Mouse (Mus musculus) stomach, postnatal 0 days (tissue): Measurements from ENCODE around the gene Duox2. TPM values are rescaled to one million over a fixed set of nuclear protein-coding genes. Genes with fewer than 3 reads are reported as not detected.

Experiments used
- ATAC-seq: fragments of 200-750 bp; cut with Nextera tagmentation; 2 replicates; pipeline ENCODE4 v1.8.0; 2017; ENCODE audit not compliant: low FRiP score, low TSS enrichment
- DNase-seq: peaks from one replicate; pipeline ENCODE4 v3.0.0-alpha.2; 2016; ENCODE audit warnings: low spot score
- H3K27ac ChIP-seq: fragments of 300-500 bp; sonication (generic); replicated peaks from 2 replicates; pipeline ENCODE4 v1.5.1; 2014; ENCODE audit warnings: mild to moderate bottlenecking, control low read depth
- H3K27me3 ChIP-seq: fragments of 300-500 bp; sonication (generic); 2 replicates; pipeline ENCODE4 v1.6.1; 2014; ENCODE audit warnings: low read length; ENCODE audit not compliant: control insufficient read depth, insufficient read depth
- H3K36me3 ChIP-seq: fragments of 300-500 bp; sonication (generic); 2 replicates; pipeline ENCODE4 v1.6.1; 2014; ENCODE audit warnings: low read length, mixed read lengths; ENCODE audit not compliant: control insufficient read depth, insufficient read depth
- H3K4me1 ChIP-seq: fragments of 300-500 bp; sonication (generic); replicated peaks from 2 replicates; pipeline ENCODE4 v1.6.1; 2014; ENCODE audit warnings: antibody characterized with exemption; ENCODE audit not compliant: control insufficient read depth, insufficient read depth
- H3K4me2 ChIP-seq: fragments of 300-500 bp; sonication (generic); replicated peaks from 2 replicates; pipeline ENCODE4 v1.6.1; 2014; ENCODE audit warnings: low read depth, mild to moderate bottlenecking, control low read depth, moderate library complexity
- H3K4me3 ChIP-seq: fragments of 300-500 bp; sonication (generic); 2 replicates; pipeline ENCODE4 v1.5.1; 2014; ENCODE audit warnings: low read depth, low read length, control low read depth
- H3K9ac ChIP-seq: fragments of 300-500 bp; sonication (generic); 2 replicates; pipeline ENCODE4 v1.6.1; 2014; ENCODE audit warnings: mild to moderate bottlenecking, low read length, control low read depth, mixed read lengths
- H3K9me3 ChIP-seq: fragments of 300-500 bp; sonication (generic); 2 replicates; pipeline ENCODE4 v1.6.1; 2016; ENCODE audit warnings: low read length; ENCODE audit not compliant: control insufficient read depth
- CTCF ChIP-seq: IDR thresholded peaks from 2 replicates; pipeline ENCODE4 v1.5.1; 2016; ENCODE audit warnings: antibody characterized with exemption, low read depth, mild to moderate bottlenecking, moderate library complexity
- EP300 ChIP-seq: optimal IDR thresholded peaks from 2 replicates; pipeline ENCODE3; 2016; ENCODE audit warnings: antibody characterized with exemption
- WGBS: fragments of 180-500 bp; shearing (Covaris S2); extraction: QIAGEN DNeasy Blood & Tissue Kit; methylation state at CpG from one replicate; pipeline ENCODE4 v1.1.7; 2014; 5-methylcytosine and 5-hydroxymethylcytosine counted together
- polyA plus RNA-seq: library from polyadenylated mRNA; unstranded; fragments of >200 nt; fragmentation: Nextera tagmentation; extraction: Ambion mirVana; gene quantifications from 2 replicates; pipeline ENCODE4 v1.2.1, GENCODE M21; 2015

Gene Duox2
- polyA plus RNA-seq, 1 experiment from 2014 or later: 15.2 TPM

DNA sequence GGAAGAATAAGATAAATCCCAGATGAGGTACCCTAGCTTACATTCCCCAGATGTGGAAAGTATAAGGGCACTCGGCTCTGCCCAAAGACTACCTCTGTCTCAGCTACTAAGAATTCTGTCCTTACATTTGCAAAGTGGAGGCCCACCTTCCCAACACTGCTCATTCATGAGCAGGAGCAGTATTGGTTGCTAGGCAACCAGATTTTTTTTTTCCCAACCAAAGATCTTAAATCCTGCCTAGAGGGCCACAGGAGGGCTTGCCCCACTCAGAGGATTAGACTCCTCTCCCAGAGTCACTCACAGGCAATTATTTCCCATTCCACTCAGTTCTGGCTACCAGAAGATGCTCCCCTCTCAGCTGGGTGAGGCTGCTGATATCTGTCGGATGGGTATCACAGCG, 33.6 kb downstream of the Duox2 start:
- H3K9me3 ChIP-seq: no peaks in the 10 kb centered on the region
- DNase-seq (no peak), ATAC-seq (no peak)
- no peaks in the 10 kb centered on the region for H3K36me3 ChIP-seq
- H3K27ac ChIP-seq: no peak overlapping the region
- H3K4me2 ChIP-seq: no peak overlapping the region
- WGBS: 77% methylated on average over 3 of the region's 3 CpGs
- no peak overlapping the region for H3K9ac ChIP-seq
- H3K4me1 ChIP-seq: no peaks in the 10 kb centered on the region
- H3K4me3 ChIP-seq: no peak overlapping the region
- H3K27me3 ChIP-seq: no peaks in the 10 kb centered on the region
- TF ChIP-seq CTCF (no peak), EP300 (no peak)

DNA sequence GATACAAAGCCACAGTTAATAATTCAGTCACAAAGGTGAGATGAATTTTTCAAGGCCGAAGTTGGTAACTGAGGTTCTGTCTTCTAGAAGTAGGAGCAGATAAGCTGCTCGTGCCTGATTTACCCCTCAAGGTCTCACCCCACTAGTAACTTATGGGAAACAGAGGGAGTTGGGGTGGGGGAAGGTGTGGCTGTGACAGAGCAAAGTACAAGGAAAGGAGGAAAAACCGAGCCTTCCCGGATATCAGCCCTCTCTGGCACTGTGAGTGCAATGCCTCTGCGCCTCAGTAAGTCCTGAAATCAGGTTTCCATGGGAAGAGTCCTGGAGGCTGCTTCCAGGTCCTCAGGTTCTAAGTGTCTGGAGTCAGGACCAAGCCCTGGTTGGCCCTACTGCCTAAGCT, 37.5 kb downstream of the Duox2 start:
- H3K27ac ChIP-seq: peak overlapping the region; percentile 35; the same call in 1 of the 2 replicates

DNA sequence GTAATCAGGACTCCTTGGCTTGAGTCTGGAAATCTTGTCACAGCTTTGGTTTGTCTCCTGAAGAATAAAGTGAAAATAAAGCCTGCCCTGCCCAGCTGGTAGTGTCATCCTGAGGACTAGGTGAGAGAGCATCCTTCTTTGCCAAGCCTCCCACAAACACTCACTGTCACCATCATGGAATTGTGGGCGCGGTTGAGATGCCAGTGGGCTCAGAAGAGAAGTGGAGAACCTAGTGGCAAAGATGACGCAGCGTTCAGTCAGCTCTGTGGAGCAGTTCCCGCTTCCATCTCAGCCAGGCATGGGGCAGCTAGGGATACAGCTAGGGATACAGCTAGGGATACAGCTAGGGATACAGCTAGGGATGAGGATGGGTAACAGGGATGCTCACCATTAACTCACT, 42.3 kb downstream of the Duox2 start:
- no peak overlapping the region for H3K9ac ChIP-seq
- no peaks in the 10 kb centered on the region for H3K27me3 ChIP-seq
- 89% methylated on average over 5 of the region's 5 CpGs for WGBS
- no peaks in the 10 kb centered on the region for H3K9me3 ChIP-seq
- H3K4me3 ChIP-seq: no peak overlapping the region
- H3K4me2 ChIP-seq: no peak overlapping the region
- no peaks in the 10 kb centered on the region for H3K4me1 ChIP-seq
- no peak for DNase-seq
- no peak overlapping the region for H3K27ac ChIP-seq
- ATAC-seq: no peak
- no peak for TF ChIP-seq EP300
- no peak for TF ChIP-seq CTCF
- no peaks in the 10 kb centered on the region for H3K36me3 ChIP-seq

More for the DNA sequence above, 37.5 kb downstream of the Duox2 start:
- TF ChIP-seq CTCF (no peak), EP300 (no peak)
- H3K36me3 ChIP-seq: no peaks in the 10 kb centered on the region
- no peaks in the 10 kb centered on the region for H3K27me3 ChIP-seq
- DNase-seq (peak; percentile 42), ATAC-seq (peak; percentile 50; the same call in 1 of the 2 replicates)
- 63% methylated on average over 5 of the region's 5 CpGs for WGBS
- no peak overlapping the region for H3K4me3 ChIP-seq
- H3K4me1 ChIP-seq: no peaks in the 10 kb centered on the region
- H3K4me2 ChIP-seq: no peak overlapping the region
- no peaks in the 10 kb centered on the region for H3K9me3 ChIP-seq
- H3K9ac ChIP-seq: no peak overlapping the region

DNA sequence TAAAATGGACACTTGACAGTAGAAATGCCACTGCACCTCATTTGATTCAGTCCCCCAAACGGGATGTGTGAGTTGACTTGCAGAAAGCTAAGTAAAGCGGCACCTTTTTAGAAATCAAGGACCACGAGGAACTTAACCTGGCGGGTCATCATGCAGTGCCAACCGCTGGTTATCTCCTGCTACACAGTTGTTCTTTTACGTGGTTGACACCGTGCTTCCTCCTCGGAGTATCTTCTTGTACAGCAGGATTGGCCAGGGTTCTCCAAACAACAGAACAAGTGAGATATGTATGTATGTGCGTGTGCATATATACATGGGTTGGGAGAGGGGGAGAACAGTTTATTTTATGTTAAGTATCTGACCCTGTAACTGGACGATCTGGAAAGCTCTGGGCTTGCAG, 50.5 kb downstream of the Duox2 start:
- DNase-seq (no peak), ATAC-seq (no peak)
- H3K4me2 ChIP-seq: no peak overlapping the region
- H3K9ac ChIP-seq: no peak overlapping the region
- WGBS: 81% methylated on average over 10 of the region's 10 CpGs
- no peaks in the 10 kb centered on the region for H3K36me3 ChIP-seq
- TF ChIP-seq CTCF (no peak), EP300 (no peak)
- H3K4me3 ChIP-seq: no peak overlapping the region
- no peaks in the 10 kb centered on the region for H3K27me3 ChIP-seq
- H3K4me1 ChIP-seq: no peaks in the 10 kb centered on the region
- no peaks in the 10 kb centered on the region for H3K9me3 ChIP-seq
- H3K27ac ChIP-seq: no peak overlapping the region

DNA sequence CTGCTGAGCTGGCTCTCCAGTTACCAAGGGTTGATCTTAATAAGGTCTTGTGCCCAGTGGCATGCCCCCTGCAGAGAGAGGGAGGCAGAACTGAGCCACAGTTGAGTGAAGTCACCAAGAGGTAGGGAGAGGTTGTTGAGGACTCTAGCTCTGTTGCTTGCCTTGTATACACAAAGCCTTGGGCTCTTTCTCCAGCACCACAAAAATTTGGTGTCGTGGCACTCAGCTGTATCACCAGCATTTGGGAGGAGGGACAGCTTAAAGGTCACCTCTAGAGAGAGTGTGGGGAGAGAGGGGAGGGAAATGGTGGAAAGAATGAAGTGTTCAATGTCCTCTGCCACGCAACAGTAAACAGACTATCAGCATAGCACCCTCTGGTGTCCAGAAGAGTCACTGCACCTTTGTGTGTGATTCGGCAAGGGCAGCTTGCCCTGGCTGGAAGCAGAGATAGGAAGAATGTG, 54.5 kb downstream of the Duox2 start:
- ATAC-seq (peak; percentile 46), DNase-seq (peak; percentile 67)
- Histone ChIP-seq H3K9me3 (no peaks in the 10 kb centered on the region), H3K36me3 (no peaks in the 10 kb centered on the region), H3K4me1 (no peaks in the 10 kb centered on the region), H3K27me3 (no peaks in the 10 kb centered on the region), H3K27ac (no peak overlapping the region), H3K9ac (no peak overlapping the region), H3K4me2 (no peak overlapping the region), H3K4me3 (no peak overlapping the region)
- no peak for TF ChIP-seq EP300
- TF ChIP-seq CTCF: peak; percentile 94
- 2% methylated on average over 3 of the region's 3 CpGs for WGBS

DNA sequence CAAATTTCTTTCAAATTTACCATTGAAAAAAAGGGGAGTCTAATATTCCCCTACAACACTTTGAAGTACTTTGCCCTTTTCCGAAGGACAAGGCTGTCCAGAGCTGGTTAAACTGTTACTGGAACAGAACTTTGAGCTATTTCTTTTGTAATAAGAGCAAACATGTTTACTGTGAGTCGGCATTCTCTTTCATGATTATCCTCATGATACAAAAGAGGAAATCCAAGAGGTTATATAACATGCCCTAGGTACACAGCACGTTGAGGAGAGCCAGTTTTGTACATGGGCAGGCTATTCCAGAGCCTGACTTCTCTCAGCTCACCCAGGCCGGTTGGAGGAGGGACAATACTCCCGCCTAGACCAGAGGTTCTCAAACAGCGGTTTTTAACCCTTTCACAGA, 56.3 kb downstream of the Duox2 start:
- H3K36me3 ChIP-seq: no peaks in the 10 kb centered on the region
- H3K27ac ChIP-seq: no peak overlapping the region
- H3K27me3 ChIP-seq: no peaks in the 10 kb centered on the region
- 41% methylated on average over 6 of the region's 6 CpGs for WGBS
- H3K9me3 ChIP-seq: no peaks in the 10 kb centered on the region
- no peak overlapping the region for H3K4me2 ChIP-seq
- no peak overlapping the region for H3K4me3 ChIP-seq
- H3K4me1 ChIP-seq: no peaks in the 10 kb centered on the region
- DNase-seq (peak; percentile 42), ATAC-seq (peak; percentile 75)
- no peak overlapping the region for H3K9ac ChIP-seq
- no peak for TF ChIP-seq CTCF
